Mouse (Mus musculus) CH12.LX (cell line): ENCODE results near the gene Gm13276. TPM values are rescaled to one million over a fixed set of nuclear protein-coding genes. Genes with fewer than 3 reads are reported as not detected.

Experiments
- DNase-seq: peaks from one replicate; pipeline ENCODE4 v3.0.0-alpha.2; 2013; ENCODE audit errors: extremely low read depth
- H3K27ac ChIP-seq: 2 replicates; pipeline ENCODE4 v1.5.1; 2012; ENCODE audit warnings: low read depth, mild to moderate bottlenecking, control low read depth, moderate library complexity; ENCODE audit not compliant: insufficient read depth
- H3K27me3 ChIP-seq: replicated peaks from 2 replicates; pipeline ENCODE3; 2012; ENCODE audit warnings: inconsistent platforms
- H3K36me3 ChIP-seq, 2 experiments: replicated peaks in 1 of 2; 2 replicates each; pipeline versions ENCODE3 to v1.6.1; 2012; ENCODE audit warnings: inconsistent platforms in 1 of 2, low read length in 1 of 2, mild to moderate bottlenecking in 1 of 2, mixed read lengths in 1 of 2, moderate library complexity in 1 of 2; ENCODE audit not compliant: control insufficient read depth in 1 of 2, insufficient read depth in 1 of 2
- H3K4me1 ChIP-seq, 2 experiments: 2 replicates each; pipeline ENCODE4 v1.6.1; 2012; ENCODE audit warnings: inconsistent platforms in 1 of 2, moderate library complexity in 1 of 2; ENCODE audit not compliant: insufficient read depth in 2 of 2, control insufficient read depth in 1 of 2
- H3K4me2 ChIP-seq: 2 replicates; pipeline ENCODE4 v1.6.1; 2012; ENCODE audit warnings: low read depth, mild to moderate bottlenecking, control low read depth; ENCODE audit not compliant: poor library complexity, insufficient read depth, severe bottlenecking
- H3K4me3 ChIP-seq, 3 experiments: fragments of 150-350 bp in 1 of 3; sonication (generic) in 1 of 3; replicated peaks in 1 of 3; 2 replicates each; pipeline versions ENCODE3 to v1.5.1; 2011 to 2012; ENCODE audit warnings: low read depth in 2 of 3, low read length in 2 of 3, mild to moderate bottlenecking in 2 of 3, moderate library complexity in 2 of 3, control low read depth in 1 of 3, improper control_type of control experiment in 1 of 3, inconsistent platforms in 1 of 3, mixed read lengths in 1 of 3; ENCODE audit not compliant: poor library complexity in 1 of 3
- H3K79me2 ChIP-seq: replicated peaks from 2 replicates; pipeline ENCODE4 v1.6.1; 2012; ENCODE audit warnings: mild to moderate bottlenecking, moderate library complexity; ENCODE audit not compliant: control insufficient read depth, poor library complexity, insufficient read depth, severe bottlenecking; ENCODE audit errors: extremely low read depth
- H3K9ac ChIP-seq: 2 replicates; pipeline ENCODE4 v1.6.1; 2012; ENCODE audit warnings: low read depth, mild to moderate bottlenecking, control low read depth, moderate library complexity; ENCODE audit not compliant: insufficient read depth
- H3K9me3 ChIP-seq: replicated peaks from 2 replicates; pipeline ENCODE3; 2012; ENCODE audit warnings: low read length, inconsistent platforms, mixed read lengths
- CHD2 ChIP-seq: IDR thresholded peaks from 2 replicates; pipeline ENCODE4 v1.6.1; 2011; ENCODE audit warnings: low read length, improper control_type of control experiment
- CTCF ChIP-seq, 2 experiments: IDR thresholded peaks in 1 of 2; conservative IDR thresholded peaks in 1 of 2; 2 replicates each; pipeline ENCODE4 v1.5.1; 2011 to 2012; ENCODE audit warnings: low read depth in 2 of 2, low read length in 2 of 2, improper control_type of control experiment in 1 of 2, inconsistent platforms in 1 of 2, mild to moderate bottlenecking in 1 of 2, moderate library complexity in 1 of 2
- ELF1 ChIP-seq: IDR thresholded peaks from 2 replicates; pipeline ENCODE4 v1.6.1; 2014; ENCODE audit warnings: low read depth, mild to moderate bottlenecking, inconsistent platforms, low read length, improper control_type of control experiment
- ETS1 ChIP-seq: conservative IDR thresholded peaks from 2 replicates; pipeline ENCODE4 v1.6.1; 2012; ENCODE audit warnings: low read depth, mild to moderate bottlenecking, inconsistent platforms, low read length, improper control_type of control experiment, moderate library complexity
- GABPA ChIP-seq: IDR thresholded peaks from 2 replicates; pipeline ENCODE4 v1.6.1; 2012; ENCODE audit warnings: low read depth, low read length, improper control_type of control experiment, inconsistent platforms; ENCODE audit not compliant: insufficient replicate concordance
- HCFC1 ChIP-seq: IDR thresholded peaks from 2 replicates; pipeline ENCODE4 v1.6.1; 2012; ENCODE audit warnings: low read depth, mild to moderate bottlenecking, inconsistent platforms, low read length, improper control_type of control experiment
- IRF4 ChIP-seq: IDR thresholded peaks from 2 replicates; pipeline ENCODE4 v1.6.1; 2014; ENCODE audit warnings: low read depth, mild to moderate bottlenecking, inconsistent platforms, low read length, improper control_type of control experiment
- JUN ChIP-seq: IDR thresholded peaks from 2 replicates; pipeline ENCODE4 v1.6.1; 2011; ENCODE audit warnings: low read depth, mild to moderate bottlenecking, low read length, improper control_type of control experiment, moderate library complexity; ENCODE audit not compliant: insufficient read depth
- MAFK ChIP-seq: IDR thresholded peaks from 2 replicates; pipeline ENCODE4 v1.6.1; 2011; ENCODE audit warnings: low read length, improper control_type of control experiment; ENCODE audit not compliant: insufficient replicate concordance
- MAZ ChIP-seq: IDR thresholded peaks from 2 replicates; pipeline ENCODE4 v1.6.1; 2012; ENCODE audit warnings: low read depth, mild to moderate bottlenecking, inconsistent platforms, low read length, improper control_type of control experiment, moderate library complexity
- MEF2A ChIP-seq: IDR thresholded peaks from 2 replicates; pipeline ENCODE4 v1.6.1; 2014; ENCODE audit warnings: low read depth, mild to moderate bottlenecking, inconsistent platforms, low read length, improper control_type of control experiment, borderline replicate concordance
- MXI1 ChIP-seq: IDR thresholded peaks from 2 replicates; pipeline ENCODE4 v1.6.1; 2011; ENCODE audit warnings: mild to moderate bottlenecking, low read depth, low read length, improper control_type of control experiment
- MYC ChIP-seq: IDR thresholded peaks from 2 replicates; pipeline ENCODE4 v1.6.1; 2011; ENCODE audit warnings: low read depth, mild to moderate bottlenecking, improper control_type of control experiment, low read length
- NELFE ChIP-seq: IDR thresholded peaks from 2 replicates; pipeline ENCODE4 v1.6.1; 2011; ENCODE audit warnings: low read depth, low read length, improper control_type of control experiment
- NRF1 ChIP-seq: IDR thresholded peaks from 2 replicates; pipeline ENCODE4 v1.6.1; 2014; ENCODE audit warnings: low read depth, mild to moderate bottlenecking, inconsistent platforms, low read length, improper control_type of control experiment, moderate library complexity
- POLR2AphosphoS2 ChIP-seq: IDR thresholded peaks from 2 replicates; pipeline ENCODE4 v1.6.1; 2011; ENCODE audit warnings: low read depth, low read length, improper control_type of control experiment
- RAD21 ChIP-seq: IDR thresholded peaks from 2 replicates; pipeline ENCODE4 v1.6.1; 2011; ENCODE audit warnings: low read depth, mild to moderate bottlenecking, low read length, improper control_type of control experiment, moderate library complexity
- SMC3 ChIP-seq: IDR thresholded peaks from 2 replicates; pipeline ENCODE4 v1.6.1; 2011; ENCODE audit warnings: low read depth, low read length, improper control_type of control experiment
- TBP ChIP-seq: conservative IDR thresholded peaks from 2 replicates; pipeline ENCODE4 v1.6.1; 2011; ENCODE audit warnings: low read depth, low read length, improper control_type of control experiment
- TCF12 ChIP-seq: IDR thresholded peaks from 2 replicates; pipeline ENCODE4 v1.6.1; 2014; ENCODE audit warnings: low read depth, mild to moderate bottlenecking, inconsistent platforms, low read length, improper control_type of control experiment
- USF2 ChIP-seq: conservative IDR thresholded peaks from 2 replicates; pipeline ENCODE4 v1.6.1; 2011; ENCODE audit warnings: low read depth, low read length, improper control_type of control experiment
- ZC3H11A ChIP-seq: IDR thresholded peaks from 2 replicates; pipeline ENCODE4 v1.6.1; 2012; ENCODE audit warnings: low read depth, mild to moderate bottlenecking, inconsistent platforms, low read length, improper control_type of control experiment
- ZMIZ1 ChIP-seq: IDR thresholded peaks from 2 replicates; pipeline ENCODE4 v1.6.1; 2012; ENCODE audit warnings: low read depth, mild to moderate bottlenecking, inconsistent platforms, low read length, improper control_type of control experiment
- ZNF384 ChIP-seq: IDR thresholded peaks from 2 replicates; pipeline ENCODE4 v1.6.1; 2012; ENCODE audit warnings: low read depth, low read length, improper control_type of control experiment, inconsistent platforms
- dilution Hi-C: fragments of 300-500 bp; cut with MboI; formaldehyde crosslinking; loops from 2 replicates; pipeline ENCODE4 v1.14.3; 2020; ENCODE audit warnings: low sequenced_read_pairs; ENCODE audit not compliant: extremely low pct_unique_long_range_greater_than_20kb, extremely low pct_ligation_motif_present
- in situ Hi-C: fragments of 300-500 bp; cut with MboI; formaldehyde crosslinking; loops from 3 replicates; pipeline ENCODE4 v1.14.3; 2019; ENCODE audit warnings: low sequenced_read_pairs, low pct_ligation_motif_present, low pct_unique_long_range_greater_than_20kb, mixed read lengths
- polyA plus RNA-seq: library from polyadenylated mRNA; unstranded; fragments of >175 nt; gene quantifications from 2 replicates; pipeline ENCODE4 v1.2.1, GENCODE M21; 2012; ENCODE audit warnings: low read depth; ENCODE audit not compliant: insufficient read length
- total RNA-seq, 2 experiments: library from RNA; depleted of rRNA; stranded (reverse); fragments of 300-350 nt in 1 of 2; fragments of >200 nt in 1 of 2; gene quantifications; 2 replicates each; pipeline ENCODE4 v1.2.3; 2012 to 2014

The Gm13276 gene
- total and polyA plus RNA-seq, 3 experiments = not detected

DNA sequence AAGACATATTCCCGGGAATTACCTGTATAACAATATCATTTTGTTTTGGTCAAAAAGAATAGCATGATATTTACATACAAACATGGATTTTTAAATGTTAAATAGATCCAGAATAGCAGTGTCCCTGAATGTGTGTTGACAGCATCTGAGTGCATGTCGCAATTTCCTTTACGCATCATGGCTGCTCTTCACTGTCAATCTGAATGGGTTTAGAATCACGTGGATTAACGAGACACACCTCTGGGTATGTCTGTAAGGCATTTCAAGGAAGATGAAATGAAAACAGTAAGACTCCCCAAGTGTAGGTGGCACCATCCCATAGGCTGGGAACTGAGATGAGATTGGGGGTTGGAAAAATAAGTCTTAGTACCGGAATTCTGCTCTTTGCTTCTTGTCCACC, 46.5 kb upstream of the Gm13276 start:
- H3K27ac ChIP-seq = no peak overlapping the region
- H3K4me1 ChIP-seq = peaks cover 5 to 7% of the 10 kb centered on the region in 2 experiments
- no peak for DNase-seq
- H3K79me2 ChIP-seq = no peaks in the 10 kb centered on the region
- TF ChIP-seq TBP = no peak
- no peak for TF ChIP-seq USF2
- TF ChIP-seq HCFC1 = no peak
- no peak for TF ChIP-seq RAD21
- no peak for TF ChIP-seq ZMIZ1
- TF ChIP-seq MYC = no peak
- no peak for TF ChIP-seq MEF2A
- TF ChIP-seq ZC3H11A = no peak
- no peak for TF ChIP-seq TCF12
- H3K36me3 ChIP-seq = no peaks in the 10 kb centered on the region
- no peak overlapping the region for H3K4me3 ChIP-seq
- in situ Hi-C loops = loop anchor here (5.0 kb wide), 1 partner anchor 37 kb away; no protein-coding TSS in a partner anchor
- H3K9ac ChIP-seq = no peak overlapping the region
- H3K4me2 ChIP-seq = no peak overlapping the region
- H3K9me3 ChIP-seq = no peaks in the 10 kb centered on the region
- dilution Hi-C loops = no loop called here
- peaks cover 62% of the 10 kb centered on the region for H3K27me3 ChIP-seq

DNA sequence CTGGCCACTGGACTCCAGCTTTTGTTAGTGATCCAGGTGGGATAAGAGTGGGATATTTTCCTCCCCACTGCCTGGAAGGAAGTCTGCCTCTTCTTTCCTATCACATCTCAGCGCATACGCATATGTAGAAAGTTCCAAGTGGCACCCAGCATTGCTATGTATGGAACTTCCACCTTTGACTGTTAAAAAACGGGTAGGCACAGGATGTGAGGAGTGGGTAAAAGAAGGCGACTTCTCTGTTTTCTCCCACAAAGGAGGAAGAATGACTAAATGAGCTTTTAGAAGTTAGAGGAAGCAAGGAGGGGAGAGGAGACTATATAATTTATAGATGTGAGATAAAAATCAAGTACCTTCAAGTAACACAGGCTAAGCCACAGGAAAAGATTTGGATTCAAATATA, 44.1 kb upstream of the Gm13276 start:
- H3K4me1 ChIP-seq = peaks cover 5 to 7% of the 10 kb centered on the region in 2 experiments
- dilution Hi-C loops (no loop called here), in situ Hi-C loops (no loop called here)
- H3K79me2 ChIP-seq = no peaks in the 10 kb centered on the region
- H3K36me3 ChIP-seq = no peaks in the 10 kb centered on the region
- no peak overlapping the region for H3K9ac ChIP-seq
- TF ChIP-seq MXI1 (no peak), GABPA (no peak), POLR2AphosphoS2 (no peak), NELFE (no peak)
- H3K4me2 ChIP-seq = no peak overlapping the region
- H3K9me3 ChIP-seq = no peaks in the 10 kb centered on the region
- no peak overlapping the region for H3K27ac ChIP-seq
- H3K27me3 ChIP-seq = peaks cover 63% of the 10 kb centered on the region
- H3K4me3 ChIP-seq = no peak overlapping the region
- DNase-seq = no peak

DNA sequence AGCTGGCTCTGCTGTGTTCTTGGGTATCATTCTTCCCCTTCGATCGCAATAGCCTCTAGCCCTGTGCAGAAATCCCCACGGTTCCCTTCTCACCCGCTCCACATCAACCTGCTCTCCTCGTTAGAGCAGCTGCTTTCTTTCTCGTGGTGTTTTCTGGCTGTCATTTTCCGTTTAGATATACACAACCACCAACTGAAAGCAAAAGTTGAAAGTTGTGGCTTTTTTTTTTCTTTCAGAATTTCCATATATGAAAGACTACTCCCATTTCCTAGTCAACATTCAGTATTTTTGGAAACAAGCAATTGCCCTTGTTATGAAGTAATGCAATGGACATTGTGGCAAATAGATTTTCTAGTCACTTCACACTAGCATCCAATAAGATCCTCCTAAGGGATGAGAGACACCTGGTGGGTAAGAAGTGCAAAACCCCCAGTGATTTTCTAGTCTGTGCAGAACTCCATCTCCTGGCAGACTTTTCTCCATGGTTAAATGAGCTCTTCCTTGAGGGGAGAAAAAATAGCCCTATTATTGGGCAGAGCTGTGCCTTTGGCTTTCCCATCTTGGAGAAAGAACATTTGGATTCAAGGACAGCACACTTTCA, 42.6 kb upstream of the Gm13276 start:
- no peaks in the 10 kb centered on the region for H3K36me3 ChIP-seq
- H3K9me3 ChIP-seq = no peaks in the 10 kb centered on the region
- dilution Hi-C loops = no loop called here
- H3K4me2 ChIP-seq = peak overlapping the region; percentile 86; the same call in 1 of the 2 replicates
- H3K79me2 ChIP-seq = no peaks in the 10 kb centered on the region
- TF ChIP-seq MAFK (no peak), POLR2AphosphoS2 (no peak), TCF12 (0 out of 2 replicates have a peak, but pooled peaks have one; percentile 4), SMC3 (peak; percentile 57), IRF4 (peak; percentile 52), CHD2 (0 out of 2 replicates have a peak, but pooled peaks have one; percentile 17), JUN (no peak), MXI1 (no peak), ETS1 (0 out of 2 replicates have a peak, but pooled peaks have one; percentile 28), ZNF384 (peak; percentile 87), MAZ (0 out of 2 replicates have a peak, but pooled peaks have one; percentile 23), NRF1 (no peak), ELF1 (no peak), RAD21 (peak; percentile 40), CTCF (conservative IDR thresholded peaks at IDR 0.05 in 1 of 2, IDR thresholded peaks at IDR 0.05 in 1 of 2; ENCODE audit: low read depth in 2 of 2, low read length in 2 of 2) (peak in 1 of 2 experiments; percentile 72; a peak in 2 of 4 replicates)
- peaks cover 7% of the 10 kb centered on the region in 2 experiments for H3K4me1 ChIP-seq
- in situ Hi-C loops = no loop called here
- H3K27ac ChIP-seq = no peak overlapping the region
- no peak for DNase-seq
- H3K27me3 ChIP-seq = peaks cover 58% of the 10 kb centered on the region
- H3K4me3 ChIP-seq = no peak overlapping the region
- H3K9ac ChIP-seq = peak overlapping the region; percentile 39; the same call in 1 of the 2 replicates
